Mouse (Mus musculus): ENCODE data around the gene Il17ra. TPM values are rescaled to one million over a fixed set of nuclear protein-coding genes. Genes with fewer than 3 reads are reported as not detected.
A peak's percentile ranks its signal among the peaks of the same experiment; 100 is the strongest.

Gene Il17ra
- 2.9 and 4.2 TPM in 2 replicates for polyA plus RNA-seq (2015; fragmentation: Nextera tagmentation; extraction: Ambion mirVana)

DNA sequence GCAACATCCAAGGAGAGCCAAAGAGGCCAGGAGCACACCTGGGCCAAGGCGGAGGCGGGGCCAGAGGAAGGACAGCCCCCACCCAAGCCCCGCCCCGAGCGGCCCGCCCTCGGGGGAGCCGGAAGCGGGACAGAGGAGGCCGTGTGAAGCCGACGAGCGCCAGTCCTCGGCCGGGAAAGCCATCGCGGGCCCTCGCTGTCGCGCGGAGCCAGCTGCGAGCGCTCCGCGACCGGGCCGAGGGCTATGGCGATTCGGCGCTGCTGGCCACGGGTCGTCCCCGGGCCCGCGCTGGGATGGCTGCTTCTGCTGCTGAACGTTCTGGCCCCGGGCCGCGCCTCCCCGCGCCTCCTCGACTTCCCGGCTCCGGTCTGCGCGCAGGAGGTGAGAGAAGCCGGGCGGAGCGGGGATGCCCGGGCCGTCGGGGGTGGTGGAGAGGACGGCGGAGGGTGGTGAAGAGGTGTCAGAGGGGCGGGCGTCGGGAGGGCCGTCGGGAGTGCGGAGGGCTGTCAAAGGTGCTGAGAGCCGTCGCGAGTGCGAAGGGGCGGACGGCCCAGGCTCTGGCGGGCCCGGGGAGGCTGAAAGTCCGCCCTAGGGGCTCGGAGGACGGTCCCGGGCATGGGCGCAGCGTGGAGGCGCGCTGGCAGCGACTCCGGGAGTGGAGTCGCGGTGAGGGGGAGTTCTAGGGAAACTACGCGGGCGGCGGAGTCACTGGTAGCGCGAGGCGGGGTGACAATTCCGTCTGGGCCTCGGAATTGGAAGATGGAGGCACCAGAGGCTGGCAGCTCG, at the start of gene Il17ra:
TSS of gene Il17ra (plus strand) at position 162 of the 786 bp plus-strand sequence.
- no peaks in the 10 kb centered on the region for H3K9me3 ChIP-seq
- peak; percentile 82 for ATAC-seq (replicated peaks)
- H3K4me1 ChIP-seq = peaks cover 15% of the 10 kb centered on the region
- no peak within 1 kb of the TSS for H3K27ac ChIP-seq
- peak within 1 kb of the TSS; percentile 48 for H3K9ac ChIP-seq
- H3K4me3 ChIP-seq = peak within 1 kb of the TSS; percentile 54
- H3K4me2 ChIP-seq = peak within 1 kb of the TSS; percentile 70
- H3K27me3 ChIP-seq (replicated peaks) = peaks cover 40% of the 10 kb centered on the region
- no peaks in the 10 kb centered on the region for H3K36me3 ChIP-seq (replicated peaks)
- WGBS = 2% methylated on average over 90 of the region's 90 CpGs

DNA sequence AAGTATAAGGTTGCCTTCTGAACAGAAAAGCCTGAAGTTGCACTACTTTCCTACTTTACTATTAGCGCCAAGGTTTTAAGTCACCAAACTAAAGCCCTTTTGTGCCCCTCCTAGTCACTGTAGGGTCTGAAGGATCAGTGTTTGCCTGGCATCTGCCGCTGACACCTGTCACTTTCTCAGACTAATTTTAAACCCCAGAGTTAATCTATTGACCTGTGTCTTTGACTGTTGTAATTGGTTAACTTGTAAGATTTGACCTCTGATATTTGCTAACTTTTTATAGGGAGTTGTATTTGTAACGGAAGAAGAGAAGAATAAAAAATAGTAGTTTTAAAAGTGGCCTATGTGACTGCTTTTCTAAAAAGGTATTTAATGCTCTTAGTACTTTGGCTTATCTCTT, 24.9 kb upstream of the Il17ra start:
- peaks cover 25% of the 10 kb centered on the region; the same call in 1 of the 2 replicates for H3K36me3 ChIP-seq (replicated peaks)
- WGBS = 91% methylated on average over 3 of the region's 3 CpGs

DNA sequence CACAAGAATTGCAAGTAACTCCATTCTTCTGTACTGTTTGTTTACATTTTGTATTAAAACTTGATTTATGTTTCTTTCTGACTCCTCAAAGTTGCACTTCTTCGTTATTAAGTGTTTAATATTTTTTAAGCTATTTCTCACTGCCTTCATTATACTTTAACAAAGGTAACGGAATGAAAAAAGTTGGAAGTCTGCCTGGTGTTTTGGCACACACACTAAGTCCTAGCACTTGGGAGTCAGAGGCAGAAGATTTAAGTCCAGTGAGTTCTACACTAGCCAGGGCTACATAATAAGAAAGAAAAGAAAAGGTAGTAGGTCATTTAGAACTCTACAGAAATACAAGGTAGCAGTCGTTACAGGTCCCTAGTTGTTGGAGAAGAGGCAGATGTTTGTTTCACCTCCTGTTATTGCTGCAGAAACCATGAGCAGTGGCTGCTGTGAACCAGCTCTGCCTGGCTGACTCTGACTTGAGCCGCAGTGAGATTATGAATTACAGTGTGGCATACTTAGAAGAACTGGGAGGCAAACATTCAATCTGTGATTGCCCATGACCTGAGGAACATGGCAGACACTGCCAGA, 20.8 kb upstream of the Il17ra start:
- H3K4me1 ChIP-seq = no peaks in the 10 kb centered on the region
- H3K4me3 ChIP-seq = no peak overlapping the region
- no peaks in the 10 kb centered on the region for H3K9me3 ChIP-seq
- ATAC-seq (replicated peaks) = no peak
- no peak overlapping the region for H3K9ac ChIP-seq
- no peak overlapping the region for H3K4me2 ChIP-seq
- no peaks in the 10 kb centered on the region for H3K27me3 ChIP-seq (replicated peaks)
- peaks cover 19% of the 10 kb centered on the region; the same call in 1 of the 2 replicates for H3K36me3 ChIP-seq (replicated peaks)
- H3K27ac ChIP-seq = no peak overlapping the region
- WGBS = 91% methylated on average over 4 of the region's 4 CpGs

More for the DNA sequence above, 24.9 kb upstream of the Il17ra start:
- Histone ChIP-seq H3K9ac (no peak overlapping the region), H3K4me2 (no peak overlapping the region), H3K27me3 (replicated peaks) (no peaks in the 10 kb centered on the region), H3K9me3 (no peaks in the 10 kb centered on the region), H3K27ac (no peak overlapping the region), H3K4me1 (no peaks in the 10 kb centered on the region), H3K4me3 (no peak overlapping the region)
- no peak for ATAC-seq (replicated peaks)

DNA sequence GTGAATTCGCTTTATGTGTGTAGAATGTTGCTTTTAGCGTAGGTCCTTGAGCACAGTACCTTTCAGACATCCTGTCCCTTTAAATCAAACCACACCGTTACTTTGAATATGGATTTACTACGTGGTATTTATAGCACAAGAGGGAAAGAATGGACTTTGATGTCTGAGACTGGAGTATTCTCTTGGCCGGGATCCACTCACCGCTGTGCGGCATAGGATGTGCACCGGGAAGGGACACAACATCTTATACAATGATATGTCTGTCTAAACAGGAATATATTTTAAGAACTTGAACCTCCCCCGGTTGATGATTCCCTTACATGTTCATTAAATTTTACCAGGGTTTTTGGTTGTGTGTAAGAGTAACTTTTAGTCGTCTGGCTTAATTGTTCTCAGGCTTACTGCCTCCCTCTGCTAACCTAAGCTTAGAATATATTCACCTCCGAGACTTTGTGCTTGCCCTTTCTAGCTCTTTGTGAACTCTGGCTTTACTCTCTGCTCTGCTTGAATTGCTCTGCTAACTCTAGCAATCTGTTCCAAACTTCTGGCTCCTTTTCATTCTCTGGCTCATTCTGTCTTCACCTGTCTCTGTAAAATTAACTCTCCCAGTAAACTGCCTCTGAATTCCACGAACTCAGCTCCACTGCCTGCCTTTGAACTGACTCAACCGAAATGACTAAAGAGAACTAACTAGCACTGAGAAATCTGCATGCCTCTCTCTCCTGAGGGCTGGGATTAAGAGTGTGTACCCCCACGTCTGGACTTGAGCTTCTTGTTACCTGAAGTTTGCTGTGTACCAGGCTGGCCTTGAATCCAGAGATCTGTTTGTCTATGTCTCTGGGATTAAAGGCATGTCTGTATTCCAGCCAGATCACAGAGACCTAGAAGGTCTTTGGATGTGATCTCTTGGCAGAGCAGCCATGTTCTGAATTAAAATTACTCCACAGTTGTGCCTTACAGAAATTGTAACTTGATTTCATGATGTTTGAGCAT, 19.4 kb upstream of the Il17ra start:
- no peak overlapping the region for H3K27ac ChIP-seq
- no peaks in the 10 kb centered on the region for H3K9me3 ChIP-seq
- no peak for ATAC-seq (replicated peaks)
- no peak overlapping the region for H3K9ac ChIP-seq
- peaks cover 12% of the 10 kb centered on the region; the same call in 1 of the 2 replicates for H3K36me3 ChIP-seq (replicated peaks)
- no peaks in the 10 kb centered on the region for H3K4me1 ChIP-seq
- H3K4me3 ChIP-seq = no peak overlapping the region
- WGBS = 78% methylated on average over 14 of the region's 14 CpGs
- H3K4me2 ChIP-seq = no peak overlapping the region
- H3K27me3 ChIP-seq (replicated peaks) = no peaks in the 10 kb centered on the region

DNA sequence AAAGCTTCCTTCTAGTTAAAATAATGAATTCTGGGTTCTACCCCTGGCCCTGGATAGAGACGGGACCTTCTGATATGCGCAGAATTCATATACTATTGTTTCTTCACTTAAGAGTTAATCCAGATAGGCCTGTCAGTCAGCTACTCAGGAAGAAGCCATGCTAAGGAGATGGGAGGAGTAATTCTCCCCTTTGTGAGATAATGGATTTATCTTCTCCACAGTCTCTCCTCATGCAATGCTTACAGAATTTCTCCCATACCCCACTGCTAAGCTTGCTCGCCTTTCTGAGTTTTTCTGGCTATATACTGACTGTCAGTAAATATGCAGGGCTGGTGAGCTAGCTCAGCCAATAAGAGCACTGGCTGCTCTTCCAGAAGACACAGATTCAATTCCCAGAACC, 12.8 kb upstream of the Il17ra start:
- Histone ChIP-seq H3K4me3 (no peak overlapping the region), H3K27ac (no peak overlapping the region), H3K4me1 (no peaks in the 10 kb centered on the region), H3K4me2 (no peak overlapping the region), H3K36me3 (replicated peaks) (no peaks in the 10 kb centered on the region), H3K9ac (no peak overlapping the region), H3K9me3 (no peaks in the 10 kb centered on the region), H3K27me3 (replicated peaks) (no peaks in the 10 kb centered on the region)
- no peak for ATAC-seq (replicated peaks)
- 86% methylated on average over 3 of the region's 3 CpGs for WGBS

DNA sequence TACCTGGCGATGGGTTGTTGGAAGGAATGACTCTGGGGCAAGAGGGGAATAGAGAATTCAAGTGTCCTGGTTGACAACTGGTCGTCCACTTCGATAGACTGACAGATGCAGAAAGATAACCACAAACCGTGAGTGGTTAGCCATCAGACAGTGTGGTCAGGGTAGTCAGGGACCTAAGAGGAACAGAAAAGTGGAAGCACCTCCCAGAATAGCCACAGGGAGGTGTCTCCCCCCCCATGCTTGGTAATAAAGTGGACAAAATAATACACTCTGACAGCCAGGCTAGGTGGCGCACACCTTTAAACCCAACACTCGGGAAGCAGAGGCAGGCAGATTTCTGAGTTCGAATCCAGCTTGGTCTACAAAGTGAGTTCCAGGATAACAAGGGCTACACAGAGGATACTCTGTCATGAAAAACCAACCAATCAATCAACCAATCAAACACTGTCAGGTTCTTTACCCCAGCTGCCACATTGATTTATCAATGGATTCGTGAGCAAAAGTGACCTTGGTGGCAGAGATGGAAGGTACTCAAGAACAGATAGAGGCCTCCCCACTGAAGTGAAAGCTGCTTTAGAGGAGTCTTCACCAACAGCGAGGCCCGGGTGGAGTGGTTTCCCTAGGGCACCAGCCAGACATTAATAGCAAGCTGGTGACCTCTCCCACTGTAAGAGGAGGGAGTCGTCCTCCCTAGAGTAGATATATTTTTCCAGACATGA, 10.5 kb upstream of the Il17ra start:
- H3K9me3 ChIP-seq = no peaks in the 10 kb centered on the region
- no peak overlapping the region for H3K9ac ChIP-seq
- 92% methylated on average over 11 of the region's 11 CpGs for WGBS
- H3K4me2 ChIP-seq = no peak overlapping the region
- no peaks in the 10 kb centered on the region for H3K27me3 ChIP-seq (replicated peaks)
- H3K4me3 ChIP-seq = no peak overlapping the region
- H3K36me3 ChIP-seq (replicated peaks) = no peaks in the 10 kb centered on the region
- no peaks in the 10 kb centered on the region for H3K4me1 ChIP-seq
- H3K27ac ChIP-seq = no peak overlapping the region
- no peak for ATAC-seq (replicated peaks)

DNA sequence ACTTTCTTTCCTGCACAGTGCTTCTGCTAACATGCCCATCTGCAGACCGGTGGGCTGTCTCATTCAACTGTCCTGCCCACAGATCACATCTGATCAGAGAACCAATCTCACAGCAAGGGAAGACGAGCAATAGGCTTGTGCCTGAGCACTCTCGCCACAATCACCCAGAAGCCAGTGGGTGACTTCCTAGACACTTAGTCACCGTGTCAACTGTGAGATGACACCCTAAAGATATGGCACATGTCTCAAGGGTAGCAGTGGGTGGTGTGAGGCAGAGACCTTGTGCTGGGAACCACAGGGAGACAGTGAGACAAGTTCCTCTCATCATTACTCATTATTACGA, 10.0 kb upstream of the Il17ra start:
- 84% methylated on average over 5 of the region's 5 CpGs for WGBS
- no peak for ATAC-seq (replicated peaks)

DNA sequence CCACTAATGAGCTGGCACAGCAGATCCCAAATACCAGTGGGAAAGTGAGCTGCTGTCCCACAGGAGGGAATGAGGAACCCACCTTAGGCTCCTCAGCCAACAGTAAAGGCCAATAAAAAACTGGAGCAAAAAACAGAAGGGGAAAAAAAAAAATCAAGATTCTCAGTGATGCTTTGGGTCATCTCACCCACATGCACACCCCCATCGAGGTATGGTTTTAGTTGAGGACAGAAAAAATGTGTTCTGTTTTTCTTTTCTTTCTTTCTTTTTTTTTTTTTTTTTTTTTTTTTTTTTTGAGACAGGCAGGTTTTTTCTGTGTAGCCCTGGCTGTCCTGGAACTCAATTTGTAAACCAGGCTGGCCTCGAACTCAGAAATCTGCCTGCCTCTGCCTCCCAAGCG, 9.5 kb upstream of the Il17ra start:
- no peak for ATAC-seq (replicated peaks)
- WGBS = 95% methylated on average over 3 of the region's 3 CpGs

More for the DNA sequence above, 10.0 kb upstream of the Il17ra start:
- Histone ChIP-seq H3K4me3 (no peak overlapping the region), H3K27ac (no peak overlapping the region), H3K9ac (no peak overlapping the region), H3K4me2 (no peak overlapping the region), H3K9me3 (no peaks in the 10 kb centered on the region), H3K4me1 (no peaks in the 10 kb centered on the region), H3K36me3 (replicated peaks) (no peaks in the 10 kb centered on the region), H3K27me3 (replicated peaks) (no peaks in the 10 kb centered on the region)

DNA sequence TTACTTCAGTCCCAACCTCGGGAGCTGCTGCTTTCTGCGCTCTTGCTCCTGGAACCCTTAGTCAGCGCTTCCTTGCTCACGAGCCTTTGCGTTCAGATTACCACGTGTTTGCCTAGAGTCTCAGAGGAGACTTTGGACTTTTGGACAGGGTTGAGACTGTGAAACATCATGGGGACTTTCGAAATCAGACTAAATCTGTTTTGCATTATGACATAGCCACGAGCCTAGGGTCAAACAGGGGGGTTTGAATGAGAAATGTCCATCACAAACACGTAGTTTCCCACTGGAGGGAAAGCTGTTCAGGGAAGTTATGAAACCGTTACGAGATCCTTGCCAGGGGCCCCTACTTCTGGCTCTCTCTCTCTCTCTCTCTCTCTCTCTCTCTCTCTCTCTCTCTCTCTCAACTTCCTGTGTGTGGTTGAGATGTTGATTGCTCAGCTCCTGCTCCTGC, 8.4 kb upstream of the Il17ra start:
- Histone ChIP-seq H3K9me3 (no peaks in the 10 kb centered on the region), H3K36me3 (replicated peaks) (no peaks in the 10 kb centered on the region), H3K4me2 (no peak overlapping the region), H3K9ac (no peak overlapping the region), H3K4me1 (no peaks in the 10 kb centered on the region), H3K4me3 (no peak overlapping the region), H3K27ac (no peak overlapping the region), H3K27me3 (replicated peaks) (no peaks in the 10 kb centered on the region)
- 69% methylated on average over 11 of the region's 11 CpGs for WGBS
- ATAC-seq (replicated peaks) = no peak

More for the DNA sequence above, 9.5 kb upstream of the Il17ra start:
- Histone ChIP-seq H3K4me1 (no peaks in the 10 kb centered on the region), H3K27me3 (replicated peaks) (no peaks in the 10 kb centered on the region), H3K4me2 (no peak overlapping the region), H3K9ac (no peak overlapping the region), H3K36me3 (replicated peaks) (no peaks in the 10 kb centered on the region), H3K4me3 (no peak overlapping the region), H3K27ac (no peak overlapping the region), H3K9me3 (no peaks in the 10 kb centered on the region)

DNA sequence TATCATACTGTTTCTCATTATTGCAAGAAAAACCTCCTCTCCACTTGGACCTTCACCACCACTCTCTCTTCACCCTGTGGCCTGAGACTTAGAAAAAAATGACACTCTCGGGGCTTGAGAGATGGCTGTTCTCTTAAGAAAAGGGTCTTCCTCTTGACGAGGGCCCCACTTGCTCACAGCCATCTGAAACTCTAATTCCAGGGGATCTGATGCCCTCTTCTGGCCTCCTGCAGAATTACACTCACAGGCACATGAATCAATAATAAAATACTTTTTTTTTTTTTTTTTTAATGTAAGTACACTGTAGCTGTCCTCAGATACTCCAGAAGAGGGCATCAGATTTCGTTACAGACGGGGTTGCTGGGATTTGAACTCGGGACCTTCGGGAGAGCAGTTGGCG, 6.0 kb upstream of the Il17ra start:
- Histone ChIP-seq H3K27me3 (replicated peaks) (peaks cover 11% of the 10 kb centered on the region), H3K4me2 (no peak overlapping the region), H3K4me3 (no peak overlapping the region), H3K27ac (no peak overlapping the region), H3K4me1 (no peaks in the 10 kb centered on the region), H3K9ac (no peak overlapping the region), H3K36me3 (replicated peaks) (no peaks in the 10 kb centered on the region), H3K9me3 (no peaks in the 10 kb centered on the region)
- no peak for ATAC-seq (replicated peaks)
- 70% methylated on average over 7 of the region's 7 CpGs for WGBS

DNA sequence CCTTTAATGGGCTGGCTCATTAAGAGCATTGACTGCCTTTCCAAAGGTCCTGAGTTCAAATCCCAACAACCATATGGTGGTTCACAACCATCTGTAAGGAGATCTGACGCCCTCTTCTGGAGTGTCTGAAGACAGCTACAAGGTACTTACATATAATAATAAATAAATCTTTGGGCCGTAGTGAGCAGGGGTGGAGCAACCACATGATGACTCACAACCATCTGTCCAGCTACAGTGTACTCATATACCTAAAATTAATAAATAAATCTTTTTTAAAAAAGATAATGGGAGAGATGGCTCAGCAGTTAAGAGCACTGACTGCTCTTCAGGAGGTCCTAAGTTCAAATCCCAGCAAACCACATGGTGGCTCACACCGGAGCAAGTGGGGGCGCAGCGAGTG, 5.3 kb upstream of the Il17ra start:
- Histone ChIP-seq H3K4me2 (no peak overlapping the region), H3K4me3 (no peak overlapping the region), H3K9me3 (no peaks in the 10 kb centered on the region), H3K36me3 (replicated peaks) (no peaks in the 10 kb centered on the region), H3K27ac (no peak overlapping the region), H3K4me1 (peaks cover under 1% of the 10 kb centered on the region), H3K27me3 (replicated peaks) (peaks cover 15% of the 10 kb centered on the region), H3K9ac (no peak overlapping the region)
- 92% methylated on average over 5 of the region's 5 CpGs for WGBS
- ATAC-seq (replicated peaks) = no peak
